In genomic region chr4:7970272-7970671, GRCm38 (mm10) we compare ENCODE assay signal across 24 mouse cellular contexts.
DNase-seq lines count a peak whose midpoint lies in the region; ATAC-seq and TF ChIP-seq lines count a peak whose summit lies in the region.
"Had no signal": no experiment of that assay in that cellular context is flagged by ENCODE, and none has a peak within 500 bp of the region (broad histone marks: within the 10 kb centered on the region; RNA-seq: fewer than 3 reads in every experiment).

No protein-coding gene starts in this region.

- no peak for DNase-seq in hindbrain, embryonic 14.5 days (ENCODE audit: low spot score)
- DNase-seq in hindbrain, embryonic 11.5 days (ENCODE audit: low spot score) = no peak
- DNase-seq in midbrain, postnatal 0 days (ENCODE audit: low spot score) = peak; percentile 44
- DNase-seq in midbrain, embryonic 14.5 days = no peak
- peak; percentile 48 for DNase-seq in brain, embryonic 14.5 days (ENCODE audit: low read depth)
- DNase-seq in lung, postnatal 10 days = no peak
- no peak for DNase-seq in adipocyte (ENCODE audit: low spot score)
- DNase-seq: adrenal gland, adult 2 months; adrenal gland, postnatal 36 days; cerebellum, adult 8-10 months; cerebellum, postnatal 25 days; gastrocnemius, postnatal 14 days; heart, postnatal 14 days; kidney, adult 9 months; kidney, postnatal 10 days; liver, embryonic 13.5 days; lung, adult 18-20 months; right cerebral cortex, postnatal 25 days had no signal

- H3K4me1 ChIP-seq in hindbrain, embryonic 14.5 days (replicated peaks; ENCODE audit: control insufficient read depth, insufficient read depth, low read length) = no peaks in the 10 kb centered on the region
- no peaks in the 10 kb centered on the region for H3K4me1 ChIP-seq in hindbrain, embryonic 11.5 days (replicated peaks; ENCODE audit: control insufficient read depth, insufficient read depth, low read length)
- H3K4me1 ChIP-seq in midbrain, postnatal 0 days (ENCODE audit: insufficient read depth, low read length) = no peaks in the 10 kb centered on the region
- H3K4me1 ChIP-seq in midbrain, embryonic 14.5 days (ENCODE audit: control insufficient read depth, insufficient read depth, low read length) = no peaks in the 10 kb centered on the region
- no peaks in the 10 kb centered on the region for H3K4me1 ChIP-seq in olfactory bulb, adult 2 months (ENCODE audit: control insufficient read depth, insufficient read depth, low read length)
- H3K4me1 ChIP-seq: liver, embryonic 13.5 days; midbrain, embryonic 15.5 days; stomach, embryonic 15.5 days had no signal

- H3K4me2 ChIP-seq in hindbrain, embryonic 14.5 days (replicated peaks) = no peak overlapping the region
- no peak overlapping the region for H3K4me2 ChIP-seq in hindbrain, embryonic 11.5 days (replicated peaks; ENCODE audit: low read depth, low read length)
- H3K4me2 ChIP-seq in midbrain, postnatal 0 days (ENCODE audit: low read depth, low read length, poor library complexity, severe bottlenecking) = no peak overlapping the region
- H3K4me2 ChIP-seq in midbrain, embryonic 14.5 days (ENCODE audit: low read length) = no peak overlapping the region
- H3K4me2 ChIP-seq: liver, embryonic 13.5 days; midbrain, embryonic 15.5 days; stomach, embryonic 15.5 days had no signal

- no peaks in the 10 kb centered on the region for H3K27me3 ChIP-seq in hindbrain, embryonic 14.5 days (ENCODE audit: control insufficient read depth, insufficient read depth, low read length)
- H3K27me3 ChIP-seq in hindbrain, embryonic 11.5 days (ENCODE audit: control insufficient read depth, insufficient read depth, low read length) = no peaks in the 10 kb centered on the region
- H3K27me3 ChIP-seq in midbrain, postnatal 0 days (ENCODE audit: insufficient read depth, low read length) = no peaks in the 10 kb centered on the region
- H3K27me3 ChIP-seq in midbrain, embryonic 14.5 days (ENCODE audit: control insufficient read depth, insufficient read depth, low read length) = no peaks in the 10 kb centered on the region
- H3K27me3 ChIP-seq: liver, embryonic 13.5 days; midbrain, embryonic 15.5 days; stomach, embryonic 15.5 days had no signal

- 0 out of 2 replicates have a peak, but pooled peaks have one; percentile 37 for ATAC-seq in hindbrain, embryonic 14.5 days (ENCODE audit: low FRiP score)
- ATAC-seq in hindbrain, embryonic 11.5 days (ENCODE audit: low FRiP score) = no peak
- no peak for ATAC-seq in midbrain, postnatal 0 days (ENCODE audit: low FRiP score)
- ATAC-seq in midbrain, embryonic 14.5 days (ENCODE audit: low FRiP score, low TSS enrichment) = no peak
- ATAC-seq: CD4-positive, CD25-positive, alpha-beta regulatory T cell, adult 4 months; intestine, postnatal 0 days; lung, postnatal 0 days; midbrain, embryonic 15.5 days had no signal

- TF ChIP-seq POLR2A in brain, embryonic 14.5 days (IDR thresholded peaks at IDR 0.05; ENCODE audit: borderline replicate concordance, extremely low read depth, insufficient read depth, insufficient read length, poor library complexity, severe bottlenecking) = no peak
- no peak for TF ChIP-seq POLR2A in olfactory bulb, adult 2 months (IDR thresholded peaks at IDR 0.05; ENCODE audit: insufficient read depth, low read depth, low read length)

- H3K9me3 ChIP-seq in hindbrain, embryonic 14.5 days (ENCODE audit: control insufficient read depth, low read length) = no peaks in the 10 kb centered on the region
- H3K9me3 ChIP-seq in hindbrain, embryonic 11.5 days (ENCODE audit: control insufficient read depth, low read length) = no peaks in the 10 kb centered on the region
- H3K9me3 ChIP-seq in midbrain, postnatal 0 days (ENCODE audit: low read length) = no peaks in the 10 kb centered on the region
- no peaks in the 10 kb centered on the region for H3K9me3 ChIP-seq in midbrain, embryonic 14.5 days (ENCODE audit: control insufficient read depth, low read length)
- H3K9me3 ChIP-seq: liver, embryonic 13.5 days; midbrain, embryonic 15.5 days; stomach, embryonic 15.5 days had no signal

- WGBS in hindbrain, embryonic 14.5 days = 59% methylated on average over 6 of the region's 6 CpGs
- 68% methylated on average over 6 of the region's 6 CpGs for WGBS in hindbrain, embryonic 11.5 days
- 66% methylated on average over 6 of the region's 6 CpGs for WGBS in midbrain, postnatal 0 days
- 76% methylated on average over 6 of the region's 6 CpGs for WGBS in midbrain, embryonic 14.5 days
- 25% methylated on average over 6 of the region's 6 CpGs for WGBS in olfactory bulb, adult 2 months

- no peak overlapping the region for H3K9ac ChIP-seq in hindbrain, embryonic 14.5 days
- no peak overlapping the region for H3K9ac ChIP-seq in hindbrain, embryonic 11.5 days (ENCODE audit: low read depth, low read length)
- no peak overlapping the region for H3K9ac ChIP-seq in midbrain, postnatal 0 days (replicated peaks; ENCODE audit: low read length, poor library complexity, severe bottlenecking)
- no peak overlapping the region for H3K9ac ChIP-seq in midbrain, embryonic 14.5 days (replicated peaks; ENCODE audit: low read length)
- H3K9ac ChIP-seq: liver, embryonic 13.5 days; midbrain, embryonic 15.5 days; stomach, embryonic 15.5 days had no signal

- H3K4me3 ChIP-seq in hindbrain, embryonic 14.5 days (replicated peaks; ENCODE audit: low read length) = no peak overlapping the region
- no peak overlapping the region for H3K4me3 ChIP-seq in hindbrain, embryonic 11.5 days (ENCODE audit: low read depth, low read length)
- H3K4me3 ChIP-seq in midbrain, postnatal 0 days (ENCODE audit: low read depth, low read length) = no peak overlapping the region
- H3K4me3 ChIP-seq in midbrain, embryonic 14.5 days (replicated peaks; ENCODE audit: low read depth, low read length) = no peak overlapping the region
- H3K4me3 ChIP-seq in olfactory bulb, adult 2 months (ENCODE audit: insufficient read depth, low read depth, low read length) = no peak overlapping the region
- H3K4me3 ChIP-seq: liver, embryonic 13.5 days; midbrain, embryonic 15.5 days; stomach, embryonic 15.5 days had no signal

- no peaks in the 10 kb centered on the region for H3K36me3 ChIP-seq in hindbrain, embryonic 14.5 days (replicated peaks; ENCODE audit: control insufficient read depth, insufficient read depth)
- H3K36me3 ChIP-seq in hindbrain, embryonic 11.5 days (ENCODE audit: control insufficient read depth, insufficient read depth, low read length) = no peaks in the 10 kb centered on the region
- H3K36me3 ChIP-seq in midbrain, postnatal 0 days (ENCODE audit: insufficient read depth, low read length) = no peaks in the 10 kb centered on the region
- no peaks in the 10 kb centered on the region for H3K36me3 ChIP-seq in midbrain, embryonic 14.5 days (ENCODE audit: control insufficient read depth, insufficient read depth, low read length)
- H3K36me3 ChIP-seq: liver, embryonic 13.5 days; midbrain, embryonic 15.5 days; stomach, embryonic 15.5 days had no signal

- no peak overlapping the region for H3K27ac ChIP-seq in hindbrain, embryonic 14.5 days
- no peak overlapping the region for H3K27ac ChIP-seq in hindbrain, embryonic 11.5 days (ENCODE audit: low read depth, low read length)
- H3K27ac ChIP-seq in midbrain, postnatal 0 days (ENCODE audit: low read depth, low read length) = no peak overlapping the region
- H3K27ac ChIP-seq in midbrain, embryonic 14.5 days (replicated peaks; ENCODE audit: low read depth, low read length) = no peak overlapping the region
- H3K27ac ChIP-seq in olfactory bulb, adult 2 months (ENCODE audit: insufficient read depth, low read depth, low read length) = peak overlapping the region; percentile 78
- H3K27ac ChIP-seq: liver, embryonic 13.5 days; midbrain, embryonic 15.5 days; stomach, embryonic 15.5 days had no signal

- TF ChIP-seq CTCF in midbrain, postnatal 0 days (IDR thresholded peaks at IDR 0.05) = no peak
- no peak for TF ChIP-seq CTCF in brain, embryonic 14.5 days (IDR thresholded peaks at IDR 0.05; ENCODE audit: borderline replicate concordance, extremely low read depth, insufficient read depth, insufficient read length)
- TF ChIP-seq CTCF in olfactory bulb, adult 2 months (IDR thresholded peaks at IDR 0.05; ENCODE audit: insufficient read depth, low read depth, low read length) = no peak

Comparison
In these comparisons a context has a peak if more than half of its experiments do, and no peak if none do; other contexts are left out.
1. DNase-seq: peak in midbrain, postnatal 0 days (single experiment) and brain, embryonic 14.5 days (single experiment); none in hindbrain, embryonic 14.5 days (single experiment), hindbrain, embryonic 11.5 days (single experiment), midbrain, embryonic 14.5 days (single experiment), lung, postnatal 10 days (single experiment) and adipocyte (single experiment).